Mouse (Mus musculus): ENCODE data around the gene Usp5. TPM values are rescaled to one million over a fixed set of nuclear protein-coding genes. Genes with fewer than 3 reads are reported as not detected.

Gene Usp5
- 140 and 141 TPM in 2 replicates for polyA plus RNA-seq (2015; fragmentation: Nextera tagmentation; extraction: Ambion mirVana)

DNA sequence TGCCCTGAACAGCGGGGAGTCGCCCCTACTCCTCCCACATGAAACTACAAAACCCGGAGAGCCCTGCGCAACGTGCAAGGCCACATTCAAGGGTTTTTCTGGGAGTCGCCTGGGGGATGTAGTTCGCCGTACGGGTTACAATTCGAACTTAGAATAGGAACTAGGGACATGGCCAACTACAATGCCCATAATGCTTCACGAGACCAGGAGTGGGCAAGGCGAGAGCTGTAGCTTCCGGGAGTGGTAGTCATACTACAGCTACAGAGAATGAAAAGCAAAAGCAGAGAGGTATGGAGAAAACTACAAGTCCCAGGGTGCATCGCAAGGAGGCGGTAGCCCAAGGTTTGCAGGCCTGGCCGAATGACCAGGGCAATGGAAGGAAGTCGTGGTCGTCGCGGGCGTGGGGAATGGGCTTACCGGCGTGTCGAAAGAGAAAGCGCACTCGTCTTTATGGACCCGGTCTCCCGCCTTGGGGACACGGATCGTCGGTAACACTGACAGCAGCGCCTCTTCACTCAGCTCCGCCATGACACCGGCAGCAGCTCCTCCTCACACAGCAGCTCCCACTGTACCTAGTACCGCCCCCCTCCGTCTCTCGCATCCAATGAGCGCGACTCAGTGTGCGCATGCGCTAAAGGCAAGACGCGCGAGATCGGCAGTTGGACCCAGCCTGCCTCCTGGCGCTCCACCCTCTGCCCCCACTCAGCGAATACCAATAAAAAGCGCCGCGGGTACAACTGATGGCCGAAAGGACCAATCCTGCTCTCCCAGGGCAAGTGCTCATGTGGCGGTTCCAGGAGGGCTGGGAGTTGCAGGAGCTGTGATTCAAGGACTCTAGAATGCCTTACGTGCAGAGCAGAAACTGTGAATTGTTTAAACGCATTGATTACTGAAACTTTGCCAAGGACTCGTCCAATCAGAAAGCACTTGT is at the start of gene Usp5, which contains the start of gene Cdca3:
Gene Usp5, minus strand, starts transcription at position 617 of the 931 bp plus-strand sequence.
Gene Cdca3, plus strand, starts transcription at position 680 of the 931 bp plus-strand sequence.
- Histone ChIP-seq H3K36me3 (peaks cover 46% of the 10 kb centered on the region), H3K27ac (replicated peaks) (peak within 1 kb of the TSS; percentile 93), H3K4me2 (replicated peaks) (peak within 1 kb of the TSS; percentile 95), H3K27me3 (no peaks in the 10 kb centered on the region), H3K9ac (peak within 1 kb of the TSS; percentile 65), H3K9me3 (replicated peaks) (no peaks in the 10 kb centered on the region), H3K4me1 (peaks cover 30% of the 10 kb centered on the region), H3K4me3 (replicated peaks) (peak within 1 kb of the TSS; percentile 82)
- ATAC-seq (ENCODE audit: insufficient number of reproducible peaks, low FRiP score, low TSS enrichment, low read depth) = peak; percentile 95
- under 1% methylated on average over 55 of the region's 55 CpGs for WGBS

DNA sequence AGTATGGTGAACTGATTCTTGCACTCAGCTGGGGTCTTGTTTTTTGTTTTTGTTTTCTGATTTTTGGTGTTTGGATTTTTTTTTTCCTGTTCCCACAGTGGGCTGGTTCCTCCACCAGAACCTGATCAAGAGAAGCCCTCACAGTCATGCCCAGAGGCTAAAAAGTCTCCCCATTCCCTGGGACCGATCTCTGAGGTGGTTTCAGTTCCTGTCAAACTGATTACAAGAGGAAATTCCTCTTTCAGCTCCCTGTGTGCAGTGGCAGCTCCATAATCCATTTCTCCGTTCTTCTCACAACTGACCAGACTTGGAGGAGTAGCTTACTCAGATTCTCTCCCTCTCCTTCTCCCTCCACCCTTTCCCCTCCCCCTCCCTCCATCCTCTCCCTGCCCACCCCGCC is 45.1 kb upstream of the Usp5 start:
- Histone ChIP-seq H3K9me3 (replicated peaks) (no peaks in the 10 kb centered on the region), H3K27ac (replicated peaks) (no peak overlapping the region), H3K4me2 (replicated peaks) (no peak overlapping the region), H3K4me1 (no peaks in the 10 kb centered on the region), H3K36me3 (no peaks in the 10 kb centered on the region), H3K4me3 (replicated peaks) (no peak overlapping the region), H3K9ac (no peak overlapping the region), H3K27me3 (no peaks in the 10 kb centered on the region)
- no peak for ATAC-seq (ENCODE audit: insufficient number of reproducible peaks, low FRiP score, low TSS enrichment, low read depth)
- WGBS = 25% methylated on average over 3 of the region's 3 CpGs

DNA sequence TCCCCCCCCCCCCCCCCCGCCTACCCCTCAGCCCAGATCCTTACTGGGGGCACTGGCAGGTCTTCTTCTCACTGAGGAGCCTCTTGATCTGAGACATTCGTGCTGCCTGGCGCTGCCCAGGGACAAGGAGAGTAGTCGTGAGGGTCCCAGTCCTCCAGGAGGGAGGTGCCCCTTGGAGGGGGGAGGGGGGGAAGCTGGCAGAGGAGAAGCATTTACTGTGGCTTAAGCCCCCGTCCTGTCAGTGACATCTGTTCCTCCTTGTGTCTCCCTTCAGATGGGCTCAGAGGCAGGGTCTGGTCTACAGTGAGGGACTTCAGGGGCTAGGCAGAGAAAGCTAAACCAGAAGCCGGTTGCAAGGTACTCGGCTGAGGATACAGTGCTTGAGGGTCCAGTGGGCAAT is 37.3 kb upstream of the Usp5 start:
- Histone ChIP-seq H3K36me3 (no peaks in the 10 kb centered on the region), H3K4me1 (peaks cover 27% of the 10 kb centered on the region), H3K27ac (replicated peaks) (no peak overlapping the region), H3K4me3 (replicated peaks) (no peak overlapping the region), H3K9me3 (replicated peaks) (no peaks in the 10 kb centered on the region), H3K27me3 (no peaks in the 10 kb centered on the region; the same call in none of the 2 replicates), H3K4me2 (replicated peaks) (no peak overlapping the region), H3K9ac (no peak overlapping the region)
- WGBS = 45% methylated on average over 6 of the region's 7 CpGs
- no peak for ATAC-seq (ENCODE audit: insufficient number of reproducible peaks, low FRiP score, low TSS enrichment, low read depth)

DNA sequence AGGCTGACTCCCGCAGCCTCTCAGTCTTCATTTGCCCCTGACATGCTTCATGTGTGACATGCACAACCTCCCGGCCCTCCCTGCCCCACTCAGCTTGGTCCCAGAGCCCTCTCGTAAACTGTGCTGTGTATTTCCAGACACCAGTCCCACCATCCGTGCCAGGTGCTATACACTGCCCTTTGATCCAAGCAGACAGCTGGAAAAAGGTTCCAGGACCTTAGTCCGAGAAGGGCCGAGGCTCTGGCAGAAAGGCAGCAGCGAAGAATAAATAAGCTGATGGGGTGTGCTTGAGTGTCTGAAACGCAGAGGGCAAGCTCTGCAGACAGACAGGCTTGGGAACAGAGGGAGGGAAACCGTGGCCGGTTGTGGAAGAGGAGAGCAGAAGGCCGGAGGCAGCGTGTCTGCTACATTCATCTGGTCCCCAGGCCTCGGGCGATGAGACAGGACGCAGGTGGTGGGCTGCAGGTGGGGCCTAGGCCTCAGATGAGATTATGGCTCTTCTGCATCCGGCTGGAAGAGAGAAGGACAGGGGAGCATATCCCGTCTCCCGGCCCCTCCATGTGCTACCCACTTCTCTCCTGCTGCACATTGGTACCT is 36.6 kb upstream of the Usp5 start:
- 0 out of 2 replicates have a peak overlapping the region, but pooled peaks have one; percentile 19 for H3K9ac ChIP-seq
- no peaks in the 10 kb centered on the region for H3K9me3 ChIP-seq (replicated peaks)
- ATAC-seq (ENCODE audit: insufficient number of reproducible peaks, low FRiP score, low TSS enrichment, low read depth) = no peak
- H3K36me3 ChIP-seq = no peaks in the 10 kb centered on the region
- peaks cover 31% of the 10 kb centered on the region for H3K4me1 ChIP-seq
- no peaks in the 10 kb centered on the region; the same call in none of the 2 replicates for H3K27me3 ChIP-seq
- no peak overlapping the region for H3K4me2 ChIP-seq (replicated peaks)
- 48% methylated on average over 18 of the region's 18 CpGs for WGBS
- H3K4me3 ChIP-seq (replicated peaks) = no peak overlapping the region
- H3K27ac ChIP-seq (replicated peaks) = no peak overlapping the region

DNA sequence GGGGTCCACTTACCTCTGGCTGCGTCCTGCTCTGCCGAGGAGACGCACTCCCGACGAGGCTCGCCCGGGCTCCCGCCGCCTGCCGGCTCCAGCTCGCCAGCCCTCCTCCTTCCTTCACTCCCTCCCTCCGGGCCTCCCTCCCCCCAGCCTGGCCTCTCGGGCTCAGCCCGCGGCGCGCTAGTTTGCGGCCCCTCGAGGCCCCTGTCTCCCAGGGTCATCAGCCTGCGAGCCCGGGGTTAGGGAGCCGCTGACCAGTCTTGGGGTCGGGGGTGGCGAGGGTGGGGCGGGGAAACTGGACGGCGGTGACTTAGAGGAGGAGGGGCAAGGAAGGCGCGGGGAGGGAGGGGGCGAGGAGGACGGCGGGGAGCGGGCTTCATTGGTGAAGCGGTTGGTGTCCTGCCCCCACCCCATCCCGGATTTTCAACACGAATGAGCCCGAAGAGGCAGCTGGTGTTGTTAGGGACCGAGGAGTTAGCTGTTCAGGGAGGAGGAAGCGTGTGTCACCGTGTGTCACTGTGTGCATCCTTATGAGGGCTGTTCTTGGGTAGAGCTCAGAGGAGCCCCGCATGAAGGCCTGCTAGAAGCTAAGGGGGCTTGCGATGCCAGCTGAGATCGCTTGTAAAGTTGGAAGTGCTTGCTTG is 34.5 kb upstream of the Usp5 start, which contains the start of gene Gpr162:
Gene Gpr162, minus strand, starts transcription at position 326 of the 641 bp plus-strand sequence.
- H3K27me3 ChIP-seq = no peaks in the 10 kb centered on the region; the same call in none of the 2 replicates
- peak within 1 kb of the TSS; percentile 24 for H3K9ac ChIP-seq
- H3K4me1 ChIP-seq = peaks cover 48% of the 10 kb centered on the region
- H3K36me3 ChIP-seq = no peaks in the 10 kb centered on the region
- no peak within 1 kb of the TSS for H3K27ac ChIP-seq (replicated peaks)
- H3K4me2 ChIP-seq (replicated peaks) = peak within 1 kb of the TSS; percentile 76
- no peaks in the 10 kb centered on the region for H3K9me3 ChIP-seq (replicated peaks)
- H3K4me3 ChIP-seq (replicated peaks) = peak within 1 kb of the TSS; percentile 51
- WGBS = 1% methylated on average over 35 of the region's 43 CpGs
- ATAC-seq (ENCODE audit: insufficient number of reproducible peaks, low FRiP score, low TSS enrichment, low read depth) = peak; percentile 61

DNA sequence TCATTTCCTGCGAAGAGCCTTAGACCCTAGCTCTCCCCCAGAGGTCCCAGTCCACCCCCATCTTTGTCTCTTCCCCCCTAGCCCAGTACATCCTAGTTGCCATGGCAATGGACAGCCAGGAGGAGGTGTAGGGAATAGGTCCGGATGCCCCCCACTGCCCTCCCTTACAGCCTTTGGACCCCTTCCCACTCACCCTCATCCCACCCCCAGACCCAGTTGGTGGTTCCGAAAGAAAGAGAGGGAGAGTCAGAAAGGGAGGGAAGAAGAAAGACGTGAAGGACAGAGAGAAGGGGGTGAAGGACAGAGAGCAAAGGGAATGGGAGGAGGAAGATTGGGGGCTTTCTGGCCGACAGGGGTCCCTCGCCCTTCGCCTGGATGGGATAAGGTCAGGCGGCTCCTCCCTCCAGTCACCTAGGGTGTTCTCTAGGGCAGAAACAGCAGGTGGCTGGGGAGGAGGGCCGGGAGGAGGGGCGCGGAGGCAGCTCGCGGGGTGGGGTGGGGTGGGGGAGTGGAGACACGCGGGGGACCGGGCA is 33.9 kb upstream of the Usp5 start:
- Histone ChIP-seq H3K4me2 (replicated peaks) (peak overlapping the region; percentile 76), H3K9me3 (replicated peaks) (no peaks in the 10 kb centered on the region), H3K9ac (peak overlapping the region; percentile 24), H3K27me3 (no peaks in the 10 kb centered on the region; the same call in none of the 2 replicates), H3K4me3 (replicated peaks) (peak overlapping the region; percentile 51), H3K36me3 (no peaks in the 10 kb centered on the region), H3K4me1 (peaks cover 54% of the 10 kb centered on the region), H3K27ac (replicated peaks) (no peak overlapping the region)
- 2% methylated on average over 16 of the region's 16 CpGs for WGBS
- ATAC-seq (ENCODE audit: insufficient number of reproducible peaks, low FRiP score, low TSS enrichment, low read depth) = no peak

DNA sequence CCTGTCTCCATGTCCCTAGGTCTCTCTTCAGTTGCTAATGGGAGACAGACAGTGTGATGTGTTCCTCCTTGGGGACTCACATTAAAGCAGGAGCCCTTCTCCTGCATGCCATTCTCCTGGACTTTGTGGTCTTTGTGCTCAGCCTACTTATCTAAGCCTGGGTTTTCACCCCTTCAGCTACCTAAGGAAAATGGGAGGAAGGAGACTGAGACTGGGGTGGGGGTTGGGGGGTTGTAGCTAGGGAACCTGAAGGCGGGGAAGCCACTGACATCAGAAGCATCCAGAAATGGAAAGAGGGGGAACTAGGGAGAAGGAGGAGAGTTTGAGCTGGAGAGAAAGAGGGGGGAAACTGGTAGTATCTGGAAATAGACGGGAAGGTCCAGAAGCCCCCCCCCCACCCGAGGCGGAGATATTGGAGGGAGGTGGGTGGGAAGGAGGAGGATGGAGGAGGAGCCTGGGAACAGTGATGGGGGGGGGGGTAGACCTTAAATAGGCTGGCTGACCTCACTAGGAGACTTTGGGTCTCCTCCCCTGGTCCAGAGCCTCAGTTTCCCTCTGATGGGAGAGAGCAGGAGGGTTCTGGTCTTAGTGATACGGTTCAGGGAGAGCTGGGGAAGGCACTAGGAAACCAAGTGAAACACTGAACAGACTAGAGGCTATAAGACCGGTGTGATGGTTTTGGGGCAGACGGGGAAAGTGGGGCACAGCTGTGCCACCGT is 33.3 kb upstream of the Usp5 start:
- no peak overlapping the region for H3K27ac ChIP-seq (replicated peaks)
- H3K4me3 ChIP-seq (replicated peaks) = peak overlapping the region; percentile 51
- H3K9me3 ChIP-seq (replicated peaks) = no peaks in the 10 kb centered on the region
- peak overlapping the region; percentile 76 for H3K4me2 ChIP-seq (replicated peaks)
- H3K9ac ChIP-seq = peak overlapping the region; percentile 24; the same call in 1 of the 2 replicates
- no peaks in the 10 kb centered on the region; the same call in none of the 2 replicates for H3K27me3 ChIP-seq
- 12% methylated on average over 8 of the region's 8 CpGs for WGBS
- peaks cover 60% of the 10 kb centered on the region for H3K4me1 ChIP-seq
- no peak for ATAC-seq (ENCODE audit: insufficient number of reproducible peaks, low FRiP score, low TSS enrichment, low read depth)
- H3K36me3 ChIP-seq = no peaks in the 10 kb centered on the region

DNA sequence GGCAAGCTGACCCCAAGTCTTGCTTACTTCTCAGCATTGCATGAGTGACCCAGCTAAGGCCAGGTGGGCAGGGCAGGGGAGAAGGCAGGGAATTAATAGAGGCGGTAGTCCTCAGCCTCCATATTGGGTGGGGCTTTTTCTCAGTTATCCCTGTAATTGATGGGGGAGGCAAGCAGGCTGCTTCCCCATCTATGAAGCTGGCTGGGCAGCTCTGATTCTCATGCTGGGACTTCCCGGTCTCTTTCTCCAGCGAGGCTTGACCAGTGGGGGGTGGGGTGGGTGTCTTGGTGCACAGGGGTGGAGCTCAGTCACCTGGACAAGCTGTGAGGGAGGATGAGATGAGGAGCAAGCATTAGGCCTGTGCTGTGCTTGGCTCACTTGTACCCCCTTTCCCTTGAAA is 32.5 kb upstream of the Usp5 start:
- H3K36me3 ChIP-seq = no peaks in the 10 kb centered on the region
- 30% methylated on average over 3 of the region's 3 CpGs for WGBS
- H3K27ac ChIP-seq (replicated peaks) = no peak overlapping the region
- H3K4me1 ChIP-seq = peaks cover 60% of the 10 kb centered on the region
- no peak for ATAC-seq (ENCODE audit: insufficient number of reproducible peaks, low FRiP score, low TSS enrichment, low read depth)
- H3K4me3 ChIP-seq (replicated peaks) = no peak overlapping the region
- no peaks in the 10 kb centered on the region; the same call in none of the 2 replicates for H3K27me3 ChIP-seq
- H3K4me2 ChIP-seq (replicated peaks) = no peak overlapping the region
- H3K9me3 ChIP-seq (replicated peaks) = no peaks in the 10 kb centered on the region
- H3K9ac ChIP-seq = no peak overlapping the region

DNA sequence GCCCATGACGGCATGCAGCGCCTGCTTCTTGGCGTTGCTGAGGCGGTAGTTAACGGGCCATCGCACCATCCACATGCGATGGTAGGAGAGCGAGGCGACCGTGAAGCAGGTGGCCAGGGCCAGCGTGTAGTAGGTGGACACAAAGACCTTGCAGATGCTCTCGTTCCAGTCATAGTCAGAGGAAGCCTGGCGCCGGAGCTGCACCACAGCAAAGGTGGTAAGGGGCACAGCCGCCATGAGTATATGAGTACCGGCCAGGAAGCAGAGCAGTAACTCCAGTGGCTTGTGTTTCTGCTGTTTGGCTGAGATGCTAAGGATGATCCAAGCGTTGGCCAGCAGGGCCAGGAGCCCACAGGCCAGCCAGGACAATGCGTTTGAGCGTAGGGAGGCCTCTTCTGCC is 32.0 kb upstream of the Usp5 start:
- Histone ChIP-seq H3K9me3 (replicated peaks) (no peaks in the 10 kb centered on the region), H3K27ac (replicated peaks) (no peak overlapping the region), H3K4me1 (peaks cover 62% of the 10 kb centered on the region), H3K4me3 (replicated peaks) (no peak overlapping the region), H3K4me2 (replicated peaks) (no peak overlapping the region), H3K27me3 (no peaks in the 10 kb centered on the region; the same call in none of the 2 replicates), H3K36me3 (no peaks in the 10 kb centered on the region), H3K9ac (no peak overlapping the region)
- ATAC-seq (ENCODE audit: insufficient number of reproducible peaks, low FRiP score, low TSS enrichment, low read depth) = no peak
- WGBS = 81% methylated on average over 19 of the region's 19 CpGs

DNA sequence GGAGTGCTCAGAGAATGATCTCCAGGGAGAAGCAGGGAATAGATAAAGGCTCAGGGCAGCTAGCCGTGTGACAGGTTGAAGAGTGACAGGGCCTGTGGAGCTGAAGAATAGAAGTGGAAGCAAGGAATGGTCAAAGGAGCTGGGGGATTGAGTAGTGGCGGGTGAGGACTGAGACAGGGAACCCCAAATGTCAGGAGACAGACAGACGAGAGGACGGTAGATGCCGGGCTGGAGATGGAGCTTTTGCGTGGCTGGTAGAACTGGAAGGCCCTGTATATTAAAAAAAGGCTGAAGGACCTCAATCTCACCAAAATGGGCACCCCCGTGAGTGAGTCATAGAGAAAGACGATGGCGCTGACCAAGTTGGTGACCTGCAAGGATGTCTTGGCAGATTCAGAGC is 31.2 kb upstream of the Usp5 start:
- H3K4me2 ChIP-seq (replicated peaks) = no peak overlapping the region
- no peak overlapping the region for H3K27ac ChIP-seq (replicated peaks)
- H3K9me3 ChIP-seq (replicated peaks) = no peaks in the 10 kb centered on the region
- 85% methylated on average over 9 of the region's 9 CpGs for WGBS
- H3K9ac ChIP-seq = no peak overlapping the region
- peaks cover 70% of the 10 kb centered on the region for H3K4me1 ChIP-seq
- H3K4me3 ChIP-seq (replicated peaks) = no peak overlapping the region
- H3K27me3 ChIP-seq = no peaks in the 10 kb centered on the region; the same call in none of the 2 replicates
- ATAC-seq (ENCODE audit: insufficient number of reproducible peaks, low FRiP score, low TSS enrichment, low read depth) = no peak
- H3K36me3 ChIP-seq = no peaks in the 10 kb centered on the region
